Mouse (Mus musculus): ENCODE data around the gene Sh2d6. TPM values are rescaled to one million over a fixed set of nuclear protein-coding genes. Genes with fewer than 3 reads are reported as not detected.
A peak's percentile ranks its signal among the peaks of the same experiment; 100 is the strongest.

The Sh2d6 gene
- total and polyA plus RNA-seq, 3 experiments: 0.21 TPM; not detected in 2

- Histone ChIP-seq H3K9ac (ENCODE audit: low read depth, low read length) (peak overlapping the region; percentile 51; the same call in 1 of the 2 replicates), H3K79me2 (replicated peaks; ENCODE audit: control insufficient read depth, insufficient read depth, low read length) (no peaks in the 10 kb centered on the region), H3K36me3 (ENCODE audit: control insufficient read depth, insufficient read depth, low read length) (peaks cover 2% of the 10 kb centered on the region; the same call in 1 of the 2 replicates), H3K27me3 (ENCODE audit: control insufficient read depth, insufficient read depth, low read length) (no peaks in the 10 kb centered on the region), H3K4me1 (ENCODE audit: control insufficient read depth, insufficient read depth, low read length) (peaks cover 17% of the 10 kb centered on the region), H3K4me3 (no peak overlapping the region), H3K27ac (peak overlapping the region; percentile 22)
- DNase-seq: peak; percentile 49 to 68
- intact Hi-C loops (cut with DNase I): no loop called here
- WGBS: 27% methylated on average over 3 of the region's 3 CpGs
- TF ChIP-seq EP300 (IDR thresholded peaks at IDR 0.05; ENCODE audit: insufficient read depth, low read depth, low read length) (peak; percentile 54; the same call in 1 of the 2 replicates), POLR2A (IDR thresholded peaks at IDR 0.05; ENCODE audit: insufficient read depth, low read depth, low read length) (no peak)
These were observed 32.7 kb downstream of the Sh2d6 start for GRCm38 (mm10) chr6:72488850-72489249.

- Histone ChIP-seq H3K27me3 (ENCODE audit: control insufficient read depth, insufficient read depth, low read length) (no peaks in the 10 kb centered on the region), H3K4me3 (no peak overlapping the region), H3K79me2 (replicated peaks; ENCODE audit: control insufficient read depth, insufficient read depth, low read length) (no peaks in the 10 kb centered on the region), H3K4me1 (ENCODE audit: control insufficient read depth, insufficient read depth, low read length) (peaks cover 10% of the 10 kb centered on the region), H3K27ac (no peak overlapping the region), H3K9ac (ENCODE audit: low read depth, low read length) (no peak overlapping the region), H3K36me3 (ENCODE audit: control insufficient read depth, insufficient read depth, low read length) (no peaks in the 10 kb centered on the region)
- no peak for DNase-seq
- WGBS: 72% methylated on average over 3 of the region's 3 CpGs
- intact Hi-C loops (cut with DNase I): no loop called here
- TF ChIP-seq EP300 (IDR thresholded peaks at IDR 0.05; ENCODE audit: insufficient read depth, low read depth, low read length) (no peak), CTCF (IDR thresholded peaks at IDR 0.05) (no peak), POLR2A (IDR thresholded peaks at IDR 0.05; ENCODE audit: insufficient read depth, low read depth, low read length) (no peak)
These were observed 34.2 kb downstream of the Sh2d6 start for GRCm38 (mm10) chr6:72487282-72487681.

- 90% methylated on average over 6 of the region's 6 CpGs for WGBS
- H3K27ac ChIP-seq: no peak overlapping the region
- intact Hi-C loops (cut with DNase I): no loop called here
- no peak overlapping the region for H3K4me3 ChIP-seq
- no peak for DNase-seq
- H3K27me3 ChIP-seq (ENCODE audit: control insufficient read depth, insufficient read depth, low read length): no peaks in the 10 kb centered on the region
- H3K4me1 ChIP-seq (ENCODE audit: control insufficient read depth, insufficient read depth, low read length): peaks cover 9% of the 10 kb centered on the region
- H3K36me3 ChIP-seq (ENCODE audit: control insufficient read depth, insufficient read depth, low read length): no peaks in the 10 kb centered on the region
- no peaks in the 10 kb centered on the region for H3K79me2 ChIP-seq (replicated peaks; ENCODE audit: control insufficient read depth, insufficient read depth, low read length)
- H3K9ac ChIP-seq (ENCODE audit: low read depth, low read length): no peak overlapping the region
- TF ChIP-seq CTCF (IDR thresholded peaks at IDR 0.05) (no peak), POLR2A (IDR thresholded peaks at IDR 0.05; ENCODE audit: insufficient read depth, low read depth, low read length) (no peak), EP300 (IDR thresholded peaks at IDR 0.05; ENCODE audit: insufficient read depth, low read depth, low read length) (no peak)
These were observed 35.2 kb downstream of the Sh2d6 start for GRCm38 (mm10) chr6:72486307-72486706.

- no peaks in the 10 kb centered on the region for H3K36me3 ChIP-seq (ENCODE audit: control insufficient read depth, insufficient read depth, low read length)
- intact Hi-C loops (cut with DNase I): no loop called here
- DNase-seq: no peak
- TF ChIP-seq POLR2A (IDR thresholded peaks at IDR 0.05; ENCODE audit: insufficient read depth, low read depth, low read length) (no peak), EP300 (IDR thresholded peaks at IDR 0.05; ENCODE audit: insufficient read depth, low read depth, low read length) (no peak), CTCF (IDR thresholded peaks at IDR 0.05) (no peak)
- H3K9ac ChIP-seq (ENCODE audit: low read depth, low read length): no peak overlapping the region
- H3K27me3 ChIP-seq (ENCODE audit: control insufficient read depth, insufficient read depth, low read length): no peaks in the 10 kb centered on the region
- WGBS: 60% methylated on average over 4 of the region's 4 CpGs
- H3K79me2 ChIP-seq (replicated peaks; ENCODE audit: control insufficient read depth, insufficient read depth, low read length): no peaks in the 10 kb centered on the region
- no peak overlapping the region for H3K27ac ChIP-seq
- no peak overlapping the region for H3K4me3 ChIP-seq
- H3K4me1 ChIP-seq (ENCODE audit: control insufficient read depth, insufficient read depth, low read length): peaks cover 5% of the 10 kb centered on the region
These were observed 36.6 kb downstream of the Sh2d6 start for GRCm38 (mm10) chr6:72484887-72485286.

- Histone ChIP-seq H3K4me1 (ENCODE audit: control insufficient read depth, insufficient read depth, low read length) (peaks cover 3% of the 10 kb centered on the region), H3K27ac (no peak overlapping the region), H3K36me3 (ENCODE audit: control insufficient read depth, insufficient read depth, low read length) (no peaks in the 10 kb centered on the region), H3K79me2 (replicated peaks; ENCODE audit: control insufficient read depth, insufficient read depth, low read length) (no peaks in the 10 kb centered on the region), H3K27me3 (ENCODE audit: control insufficient read depth, insufficient read depth, low read length) (no peaks in the 10 kb centered on the region), H3K4me3 (no peak overlapping the region), H3K9ac (ENCODE audit: low read depth, low read length) (no peak overlapping the region)
- WGBS: 63% methylated on average over 2 of the region's 2 CpGs
- intact Hi-C loops (cut with DNase I): no loop called here
- TF ChIP-seq POLR2A (IDR thresholded peaks at IDR 0.05; ENCODE audit: insufficient read depth, low read depth, low read length) (no peak), EP300 (IDR thresholded peaks at IDR 0.05; ENCODE audit: insufficient read depth, low read depth, low read length) (no peak), CTCF (IDR thresholded peaks at IDR 0.05) (no peak)
- DNase-seq: no peak
These were observed 39.4 kb downstream of the Sh2d6 start for GRCm38 (mm10) chr6:72482156-72482555.

- Histone ChIP-seq H3K79me2 (replicated peaks; ENCODE audit: control insufficient read depth, insufficient read depth, low read length) (no peaks in the 10 kb centered on the region), H3K9ac (ENCODE audit: low read depth, low read length) (no peak overlapping the region), H3K4me1 (ENCODE audit: control insufficient read depth, insufficient read depth, low read length) (peaks cover 3% of the 10 kb centered on the region), H3K27me3 (ENCODE audit: control insufficient read depth, insufficient read depth, low read length) (no peaks in the 10 kb centered on the region), H3K36me3 (ENCODE audit: control insufficient read depth, insufficient read depth, low read length) (no peaks in the 10 kb centered on the region), H3K27ac (no peak overlapping the region), H3K4me3 (no peak overlapping the region)
- no peak for DNase-seq
- intact Hi-C loops (cut with DNase I): no loop called here
- TF ChIP-seq POLR2A (IDR thresholded peaks at IDR 0.05; ENCODE audit: insufficient read depth, low read depth, low read length): no peak
- no peak for TF ChIP-seq CTCF (IDR thresholded peaks at IDR 0.05)
- TF ChIP-seq EP300 (IDR thresholded peaks at IDR 0.05; ENCODE audit: insufficient read depth, low read depth, low read length): no peak
- 56% methylated on average over 2 of the region's 2 CpGs for WGBS
These were observed 41.1 kb downstream of the Sh2d6 start for GRCm38 (mm10) chr6:72480422-72480702.
